Mouse (Mus musculus) heart, postnatal 0 days (tissue): ENCODE data around the gene Kif26b.

ENCODE experiments used
- CTCF ChIP-seq: IDR thresholded peaks from 2 replicates; pipeline ENCODE4 v1.5.1; 2016; ENCODE audit warnings: antibody characterized with exemption, control low read depth, low read depth
- EP300 ChIP-seq: IDR thresholded peaks from 2 replicates; pipeline ENCODE4 v1.6.1; 2016; ENCODE audit warnings: antibody characterized with exemption, low read depth

DNA sequence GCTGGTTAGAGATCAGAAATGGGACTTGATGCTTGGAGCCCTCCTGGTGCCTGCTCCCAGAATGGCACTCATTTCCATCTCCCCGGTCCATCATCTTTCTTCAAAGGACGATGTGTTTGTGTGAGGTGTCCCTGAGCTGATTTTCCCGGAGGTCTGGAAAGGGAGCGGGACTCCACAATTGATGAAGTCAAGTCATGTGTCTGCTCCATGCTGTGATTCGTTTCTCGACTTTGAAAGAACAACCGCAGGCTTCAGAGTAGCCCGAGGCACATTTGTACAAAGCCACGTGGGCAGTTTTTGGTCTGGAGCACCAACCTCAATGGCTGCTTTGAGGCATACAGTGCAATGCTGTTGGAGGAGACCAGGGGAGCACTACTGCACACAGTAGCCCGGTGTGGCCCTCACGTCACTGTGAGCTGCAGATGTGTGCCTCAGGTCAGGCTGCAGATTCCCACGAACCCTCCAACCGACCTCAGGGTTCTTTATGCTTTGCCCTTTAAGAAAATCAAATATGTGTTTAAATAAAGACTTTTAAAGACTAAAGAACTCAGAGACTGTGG lies 43.0 kb downstream of the Kif26b start:
- TF ChIP-seq EP300 (no peak), CTCF (no peak)
